Mouse (Mus musculus): ENCODE data around the gene Dtnb.

DNA sequence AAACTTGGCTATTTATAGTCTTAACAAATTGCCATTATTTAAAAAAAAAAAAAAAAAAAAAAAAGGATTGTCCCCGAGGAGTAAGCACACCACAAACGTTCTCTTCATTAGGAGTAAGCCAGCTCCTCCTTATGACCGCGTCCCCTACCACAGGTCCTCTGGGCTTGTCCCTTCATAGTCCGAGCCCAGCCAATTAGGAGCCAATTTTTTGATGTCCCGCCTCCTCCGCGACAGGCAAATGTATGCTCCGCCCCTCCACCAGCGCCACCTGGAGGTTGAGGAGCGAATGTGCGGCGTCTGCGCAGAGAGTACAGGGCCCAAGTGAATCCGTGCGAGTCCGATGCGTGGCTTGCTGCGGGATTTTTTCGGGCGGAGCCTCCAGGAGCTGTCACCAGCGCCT is 219.6 kb downstream of the Dtnb start:
- TF ChIP-seq CTCF (IDR thresholded peaks at IDR 0.05; ENCODE audit: low read depth, low read length) (peak; percentile 59; the same call in 1 of the 2 replicates), POLR2A (IDR thresholded peaks at IDR 0.05; ENCODE audit: borderline replicate concordance, low read depth, low read length) (no peak; the same call in 1 of the 2 replicates)

Measured in bone marrow macrophage, adult 2 months (primary cell).